Mouse (Mus musculus): ENCODE measurements around the gene Atxn7l3.
"Not testable (repeated sequence)": the region's sequence is repeated elsewhere in the genome, so short reads cannot be mapped to it uniquely, and the experiment has no call there.

Gene Atxn7l3

GRCm38 (mm10) chr11:102293971-102294370 is 2.5 kb downstream of the Atxn7l3 start:
- DNase-seq: no peak

DNA sequence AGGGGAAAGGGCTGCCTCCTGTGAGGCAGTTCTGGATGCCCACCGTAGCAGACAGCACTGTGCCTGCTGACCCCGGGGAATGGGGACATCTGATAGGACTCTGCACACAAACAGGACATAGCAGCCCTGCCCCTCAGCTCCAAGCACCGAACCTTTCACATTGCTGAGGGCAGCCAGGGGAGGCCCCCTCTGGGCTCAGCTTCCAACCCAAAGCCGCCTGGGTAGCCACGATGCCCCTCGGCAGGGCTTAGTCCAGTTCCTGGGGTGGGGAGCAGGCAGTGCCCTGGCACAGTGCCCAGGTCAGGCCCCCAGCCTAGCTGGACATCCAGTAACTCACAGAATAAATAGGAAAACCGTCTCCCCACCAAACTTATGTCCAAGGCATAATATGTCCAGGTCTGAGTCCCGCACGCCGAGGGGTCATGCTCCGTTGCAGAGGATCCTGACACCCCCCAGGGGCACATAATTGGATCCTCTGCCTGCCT is 5.3 kb downstream of the Atxn7l3 start:
- no peak for DNase-seq

GRCm38 (mm10) chr11:102290141-102290540 is 6.3 kb downstream of the Atxn7l3 start:
- DNase-seq: no peak

- DNase-seq: no peak
These were observed 6.8 kb downstream of the Atxn7l3 start for GRCm38 (mm10) chr11:102289511-102290100.

DNA sequence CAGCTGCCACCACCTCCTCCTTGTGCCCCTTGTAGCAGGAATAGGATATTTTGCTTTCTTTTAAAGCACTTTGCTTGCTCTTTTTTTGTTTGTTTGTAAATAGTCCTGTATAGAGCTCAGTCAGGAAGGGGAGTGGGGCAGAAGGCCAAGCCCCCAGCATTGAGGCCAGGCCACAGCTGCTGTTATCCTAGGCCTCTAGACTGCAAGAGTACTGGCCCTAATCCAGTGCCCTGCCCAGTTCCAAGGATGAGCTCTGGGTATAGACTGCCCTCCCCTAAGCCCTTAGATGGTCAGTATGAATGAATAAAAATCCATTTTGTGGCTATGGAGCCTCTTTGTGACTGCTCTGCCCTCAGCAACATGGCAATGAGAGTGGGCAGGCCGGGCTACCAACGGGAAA is 7.5 kb downstream of the Atxn7l3 start:
- DNase-seq: no peak

GRCm38 (mm10) chr11:102288027-102288804 is 8.2 kb downstream of the Atxn7l3 start:
- no peak for DNase-seq

DNA sequence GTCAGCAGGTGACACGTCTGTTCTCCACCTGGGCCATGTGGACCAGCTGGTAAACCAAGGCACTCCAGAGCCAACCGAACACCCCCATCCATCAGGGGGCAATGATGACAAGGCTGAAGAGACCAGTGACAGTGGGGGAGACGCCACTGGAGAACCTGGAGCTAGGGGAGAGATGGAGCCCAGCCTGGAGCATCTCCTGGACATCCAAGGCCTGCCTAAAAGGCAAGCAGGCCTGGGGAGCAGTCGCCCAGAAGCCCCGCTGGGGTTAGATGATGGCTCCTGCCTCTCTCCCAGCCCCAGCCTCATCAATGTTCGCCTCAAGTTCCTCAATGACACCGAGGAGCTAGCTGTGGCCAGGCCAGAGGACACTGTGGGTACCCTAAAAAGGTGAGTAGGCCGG is 8.9 kb downstream of the Atxn7l3 start:
- no peak for DNase-seq

GRCm38 (mm10) chr11:102285095-102285834 is 11.2 kb downstream of the Atxn7l3 start:
- DNase-seq: no peak

- DNase-seq: peak; percentile 95
These were observed 11.8 kb downstream of the Atxn7l3 start, which contains the start of gene Tmub2 for GRCm38 (mm10) chr11:102284501-102285094. Gene Tmub2 (plus strand): TSS chr11:102284931.

GRCm38 (mm10) chr11:102283922-102284321 is 12.5 kb downstream of the Atxn7l3 start:
- DNase-seq: no peak

DNA sequence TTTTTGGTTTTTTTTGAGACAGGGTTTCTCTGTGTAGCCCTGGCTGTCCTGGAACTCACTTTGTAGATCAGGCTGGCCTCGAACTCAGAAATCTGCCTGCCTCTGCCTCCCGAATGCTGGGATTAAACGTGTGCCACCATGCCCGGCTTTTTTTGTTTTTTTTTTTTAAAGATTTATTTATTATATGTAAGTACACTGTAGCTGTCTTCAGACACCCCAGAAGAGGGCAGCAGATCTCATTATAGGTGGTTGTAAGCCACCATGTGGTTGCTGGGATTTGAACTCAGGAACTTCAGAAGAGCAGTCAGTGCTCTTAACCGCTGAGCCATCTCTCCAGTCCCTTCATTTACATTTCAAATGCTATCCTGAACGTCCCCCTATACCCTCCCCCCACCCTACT is 16.2 kb downstream of the Atxn7l3 start:
- DNase-seq: not testable (repeated sequence)

DNA sequence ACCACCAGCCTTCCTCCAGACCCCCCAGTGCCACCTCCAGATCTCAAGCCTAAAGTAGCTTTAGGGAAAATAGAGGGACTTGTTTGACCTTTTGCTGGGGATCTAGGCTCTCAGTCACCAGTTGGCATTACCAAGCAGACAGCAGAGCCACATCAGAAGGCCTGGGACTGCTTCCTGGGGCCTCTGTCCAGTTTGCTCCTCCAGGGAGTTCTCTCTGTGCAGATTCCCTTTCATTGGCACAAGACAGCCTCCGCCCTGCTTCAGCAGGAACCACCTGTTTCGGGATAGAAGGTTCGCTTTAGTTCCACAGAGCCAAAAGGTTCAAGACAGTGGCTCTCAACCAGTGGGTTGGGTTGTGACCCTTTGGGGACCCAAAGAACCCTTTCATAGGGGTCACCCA is 16.8 kb downstream of the Atxn7l3 start:
- DNase-seq: no peak

GRCm38 (mm10) chr11:102277754-102278153 is 18.7 kb downstream of the Atxn7l3 start:
- no peak for DNase-seq

DNA sequence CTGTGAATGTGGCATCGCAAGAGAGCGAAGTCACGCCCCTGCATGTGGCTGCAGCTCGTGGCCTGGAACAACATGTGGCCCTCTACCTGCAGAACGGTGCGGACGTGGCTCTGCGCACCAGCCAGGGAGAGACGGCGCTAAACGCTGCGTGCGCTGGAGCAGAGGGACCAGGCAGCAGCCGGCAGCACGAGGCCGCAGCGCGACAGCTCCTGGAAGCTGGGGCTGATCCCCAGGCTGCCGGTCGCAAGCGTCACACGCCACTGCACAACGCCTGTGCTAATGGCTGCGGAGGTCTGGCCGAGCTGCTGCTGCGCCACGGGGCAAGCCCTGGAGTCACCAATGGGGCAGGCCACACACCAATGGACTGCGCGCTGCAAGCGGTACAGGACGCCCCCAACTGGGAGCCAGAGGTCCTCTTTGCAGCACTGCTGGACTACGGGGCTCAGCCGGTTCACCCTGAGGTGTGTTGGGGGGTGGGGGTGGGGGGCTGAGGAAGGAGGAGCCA is 20.0 kb downstream of the Atxn7l3 start:
- no peak for DNase-seq

DNA sequence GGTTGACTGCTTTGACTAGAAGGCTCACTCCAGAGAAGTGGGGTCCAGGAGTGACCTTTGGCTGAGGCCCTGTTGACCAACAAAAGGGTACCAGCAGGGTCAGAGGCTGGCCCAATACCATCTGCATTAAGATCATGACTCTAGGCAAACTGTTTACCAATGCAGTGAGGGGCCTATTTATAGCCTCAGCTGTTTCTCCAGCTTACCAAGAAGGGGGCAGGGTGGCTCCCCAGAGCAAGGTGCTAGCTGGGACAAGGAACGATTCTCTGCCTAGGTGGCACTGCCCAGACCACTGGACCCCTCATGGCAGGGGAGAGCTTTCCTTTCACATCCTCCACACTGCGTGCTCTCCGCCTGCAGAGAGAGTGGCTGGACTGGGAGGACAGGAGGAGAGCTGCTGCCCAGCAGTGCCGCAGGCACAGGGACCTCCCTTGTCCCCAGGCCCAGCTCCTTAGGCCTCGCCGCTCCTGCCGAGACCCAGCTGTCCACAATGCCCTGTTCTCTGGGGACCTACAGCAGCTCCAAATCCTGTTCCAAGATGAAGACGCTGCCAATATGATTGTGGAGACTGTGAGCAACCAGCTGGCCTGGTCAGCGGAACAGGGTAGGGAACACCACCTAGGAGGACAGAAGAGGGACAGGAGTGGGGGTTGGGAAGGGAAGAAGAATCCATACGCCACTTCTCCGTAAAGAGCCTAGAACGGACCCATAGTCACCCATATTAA is 27.7 kb downstream of the Atxn7l3 start, which contains the start of gene Asb16:
Gene Asb16, plus strand, starts transcription at position 224 of the 725 bp plus-strand sequence.
- no peak for DNase-seq

GRCm38 (mm10) chr11:102267480-102267879 is 29.0 kb downstream of the Atxn7l3 start:
- peak; percentile 59 for DNase-seq

DNA sequence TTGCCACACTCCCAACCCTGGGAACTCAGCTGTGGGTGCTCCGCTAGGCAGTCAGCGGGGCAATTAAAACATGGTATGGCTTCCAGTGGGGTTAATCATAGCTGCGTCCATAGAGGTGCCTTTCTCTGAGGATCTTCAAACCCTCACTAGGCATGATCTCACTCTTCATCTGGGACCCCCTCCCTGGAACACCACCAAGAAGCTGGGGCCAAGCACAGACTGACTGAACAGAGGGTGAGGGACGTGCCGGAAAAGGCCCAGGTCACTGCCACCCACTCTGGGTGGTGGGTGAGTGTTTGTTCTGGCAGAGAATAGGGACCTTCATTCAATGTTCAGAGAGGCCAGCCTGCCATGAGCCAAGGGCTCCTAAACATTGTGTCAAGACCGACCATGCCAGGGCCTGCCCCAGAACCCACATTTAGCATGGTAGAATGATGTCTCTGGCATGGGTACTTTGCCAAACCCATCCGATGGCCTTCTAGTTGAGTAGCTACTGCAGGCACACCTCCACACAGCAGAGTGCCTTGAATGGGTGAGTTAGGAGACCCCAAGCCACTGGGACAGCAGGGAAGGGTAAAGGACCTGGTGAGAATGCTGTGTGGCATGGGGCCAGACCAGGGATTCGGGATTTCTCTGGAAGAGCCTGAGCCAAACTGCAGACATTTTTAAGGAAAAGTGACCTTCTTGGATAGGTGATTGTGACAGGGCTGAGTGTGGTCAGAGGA is 29.6 kb downstream of the Atxn7l3 start:
- DNase-seq: no peak

- no peak for DNase-seq
These were observed 30.6 kb downstream of the Atxn7l3 start for GRCm38 (mm10) chr11:102265816-102266215.

GRCm38 (mm10) chr11:102263211-102263610 is 33.2 kb downstream of the Atxn7l3 start:
- no peak for DNase-seq

GRCm38 (mm10) chr11:102258521-102258920 is 37.9 kb downstream of the Atxn7l3 start:
- DNase-seq: no peak

DNA sequence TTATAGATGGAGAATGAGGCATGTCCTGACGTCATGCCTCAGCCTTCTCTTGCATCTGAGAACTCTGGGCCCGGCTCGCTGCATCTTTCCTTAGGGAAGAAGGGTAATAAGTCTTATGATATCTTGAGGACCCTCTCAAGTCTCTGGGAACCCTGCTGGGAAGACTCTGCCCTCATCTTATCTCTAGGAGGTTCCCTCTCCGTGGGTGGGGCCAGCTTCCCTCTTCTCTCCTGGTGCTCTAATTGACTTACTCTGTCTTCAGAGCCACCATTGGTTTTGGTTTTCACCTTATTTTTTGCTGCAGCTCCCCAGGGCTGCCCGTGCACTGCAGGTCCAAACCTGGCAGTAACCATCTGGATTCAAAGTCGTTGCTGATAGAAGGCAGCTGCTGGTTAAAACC is 38.3 kb downstream of the Atxn7l3 start:
- DNase-seq: no peak
